Mouse (Mus musculus) right cerebral cortex, postnatal 10 days (tissue): Measurements from ENCODE around the gene Tvp23b.

Source experiments
- DNase-seq, 2 experiments: peaks; one replicate each; pipeline ENCODE4 v3.0.0; 2021; ENCODE audit warnings: low spot score in 2 of 2

Gene Tvp23b

GRCm38 (mm10) chr11:62943538-62943937 is 64.3 kb downstream of the Tvp23b start:
- no peak for DNase-seq

- DNase-seq: peak in 1 of 2 experiments; percentile 26
Observed at GRCm38 (mm10) chr11:62945514-62945913, 66.3 kb downstream of the Tvp23b start.

GRCm38 (mm10) chr11:62949548-62949947 is 70.3 kb downstream of the Tvp23b start:
- DNase-seq: no peak

- no peak for DNase-seq
Observed at GRCm38 (mm10) chr11:62951012-62951411, 71.8 kb downstream of the Tvp23b start, which contains the start of gene Cdrt4. Gene Cdrt4 (plus strand): TSS chr11:62951193.

- no peak for DNase-seq
Observed at GRCm38 (mm10) chr11:62954766-62955165, 75.5 kb downstream of the Tvp23b start.

GRCm38 (mm10) chr11:62955186-62955585 is 75.9 kb downstream of the Tvp23b start:
- DNase-seq: no peak

- DNase-seq: no peak
Observed at GRCm38 (mm10) chr11:62955776-62956175, 76.5 kb downstream of the Tvp23b start.

- DNase-seq: no peak
Observed at GRCm38 (mm10) chr11:62957626-62958180, 78.4 kb downstream of the Tvp23b start.

- DNase-seq: no peak
Observed at GRCm38 (mm10) chr11:62963292-62963691, 84.0 kb downstream of the Tvp23b start.

GRCm38 (mm10) chr11:62966424-62966764 is 87.1 kb downstream of the Tvp23b start:
- DNase-seq: no peak
